In genomic region chr2:166116278-166116608, GRCm38 (mm10) we compare ENCODE assay signal across 7 mouse cellular contexts.
"Had no signal": no experiment of that assay in that cellular context is flagged by ENCODE, and none has a peak within 500 bp of the region (broad histone marks: within the 10 kb centered on the region; RNA-seq: fewer than 3 reads in every experiment).

No protein-coding gene starts in this region.

- H3K4me1 ChIP-seq: liver, embryonic 12.5 days had no signal

- H3K27me3 ChIP-seq: liver, embryonic 12.5 days; midbrain, embryonic 13.5 days had no signal

- H3K36me3 ChIP-seq: liver, embryonic 12.5 days had no signal

- ATAC-seq: inflammation-experienced regulatory T-cells, adult 6 months; liver, embryonic 12.5 days; midbrain, embryonic 13.5 days had no signal

- H3K4me2 ChIP-seq: liver, embryonic 12.5 days; midbrain, embryonic 13.5 days had no signal

- H3K9me3 ChIP-seq: limb, embryonic 10.5 days; liver, embryonic 12.5 days; midbrain, embryonic 13.5 days had no signal

- DNase-seq: thymus, adult 2 months; thymus, postnatal 25 days had no signal

- H3K9ac ChIP-seq: liver, embryonic 12.5 days; midbrain, embryonic 13.5 days had no signal

- H3K4me3 ChIP-seq: left cerebral cortex, adult 2 months; limb, embryonic 10.5 days; liver, embryonic 12.5 days; midbrain, embryonic 13.5 days had no signal

- H3K27ac ChIP-seq: left cerebral cortex, adult 2 months; limb, embryonic 10.5 days; liver, embryonic 12.5 days; midbrain, embryonic 13.5 days had no signal
